Mouse (Mus musculus): ENCODE measurements around the gene Dgkk. TPM values are rescaled to one million over a fixed set of nuclear protein-coding genes. Genes with fewer than 3 reads are reported as not detected.
"Not testable (repeated sequence)": the region's sequence is repeated elsewhere in the genome, so short reads cannot be mapped to it uniquely, and the experiment has no call there.

Dgkk gene
- polyA plus RNA-seq (2016; fragmentation: Nextera tagmentation; extraction: Ambion mirVana), result 7.4 and 9.3 TPM in 2 replicates

DNA sequence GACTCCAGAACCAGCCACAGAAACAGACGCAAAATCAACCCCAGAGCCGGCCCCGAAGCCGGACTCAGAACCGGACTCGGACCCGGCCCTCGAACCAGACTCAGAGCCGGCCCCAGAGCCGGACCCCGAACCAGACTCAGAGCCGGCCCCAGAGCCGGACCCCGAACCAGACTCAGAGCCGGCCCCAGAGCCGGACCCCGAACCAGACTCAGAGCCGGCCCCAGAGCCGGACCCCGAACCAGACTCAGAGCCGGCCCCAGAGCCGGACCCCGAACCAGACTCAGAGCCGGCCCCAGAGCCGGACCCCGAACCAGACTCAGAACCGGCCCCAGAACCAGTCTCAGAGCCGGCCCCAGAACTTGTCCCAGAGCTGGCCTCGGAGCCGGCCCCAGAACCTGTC is at the start of gene Dgkk:
TSS of gene Dgkk (plus strand) at position 301 of the 400 bp plus-strand sequence.
- not testable (repeated sequence) for H3K9me3 ChIP-seq (replicated peaks); H3K27ac ChIP-seq (ENCODE audit: poor library complexity, severe bottlenecking); H3K4me1 ChIP-seq (replicated peaks); ATAC-seq (ENCODE audit: insufficient number of reproducible peaks, low FRiP score); H3K36me3 ChIP-seq; H3K27me3 ChIP-seq (replicated peaks)
- H3K9ac ChIP-seq, result peak within 1 kb of the TSS; percentile 35; the same call in 1 of the 2 replicates
- H3K4me2 ChIP-seq, result peak within 1 kb of the TSS; percentile 69
- H3K4me3 ChIP-seq, result peak within 1 kb of the TSS; percentile 45
- 28% methylated on average over 23 of the region's 30 CpGs for WGBS

DNA sequence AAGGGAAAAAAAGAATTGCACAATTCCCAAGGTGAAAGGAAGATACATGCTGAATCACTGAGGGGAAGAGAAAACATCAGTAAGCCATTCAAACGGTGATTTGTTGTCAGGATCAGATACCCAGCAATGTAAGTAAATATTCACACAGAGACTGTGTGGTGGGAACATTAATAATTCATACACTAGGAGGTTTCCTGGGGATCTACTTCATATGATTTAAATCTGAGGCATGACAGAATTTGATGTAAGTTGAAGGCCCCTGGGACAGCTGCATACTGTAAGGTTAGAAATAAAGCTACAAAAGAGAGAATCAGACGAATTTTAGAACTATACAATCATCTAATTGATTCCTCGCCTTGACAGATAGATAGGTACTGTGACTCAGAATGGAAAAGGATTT is 45.1 kb upstream of the Dgkk start:
- no peak overlapping the region for H3K27ac ChIP-seq (ENCODE audit: poor library complexity, severe bottlenecking)
- no peaks in the 10 kb centered on the region for H3K4me1 ChIP-seq (replicated peaks)
- no peaks in the 10 kb centered on the region for H3K9me3 ChIP-seq (replicated peaks)
- H3K36me3 ChIP-seq, result no peaks in the 10 kb centered on the region
- no peak overlapping the region for H3K9ac ChIP-seq
- H3K4me2 ChIP-seq, result no peak overlapping the region
- no peak overlapping the region for H3K4me3 ChIP-seq
- H3K27me3 ChIP-seq (replicated peaks), result no peaks in the 10 kb centered on the region
- no peak for ATAC-seq (ENCODE audit: insufficient number of reproducible peaks, low FRiP score)
- WGBS, result 58% methylated on average over 3 of the region's 3 CpGs

DNA sequence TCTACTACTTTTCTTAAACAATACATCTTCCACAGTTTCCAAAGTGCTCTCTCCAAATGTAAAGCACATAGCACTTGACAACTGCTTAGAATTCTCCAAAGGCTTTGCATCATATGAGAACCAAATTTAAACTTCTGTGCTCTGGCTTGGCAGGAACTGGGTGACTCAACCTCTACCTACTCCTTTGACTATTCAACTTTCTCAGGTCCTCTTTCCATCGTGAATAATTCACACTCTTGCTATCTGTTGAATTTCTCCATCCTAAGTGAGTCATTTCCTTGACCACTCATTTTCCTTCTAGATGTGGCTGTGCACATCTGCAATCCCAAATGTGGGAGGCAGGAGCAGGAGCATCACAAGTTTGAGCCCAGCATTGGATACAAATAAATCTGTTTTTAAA is 28.4 kb upstream of the Dgkk start:
- no peak for ATAC-seq (ENCODE audit: insufficient number of reproducible peaks, low FRiP score)
- H3K4me2 ChIP-seq, result no peak overlapping the region
- no peak overlapping the region for H3K4me3 ChIP-seq
- no peaks in the 10 kb centered on the region for H3K36me3 ChIP-seq
- WGBS, result 37% methylated on average over 1 of the region's 1 CpGs
- no peaks in the 10 kb centered on the region for H3K9me3 ChIP-seq (replicated peaks)
- H3K27ac ChIP-seq (ENCODE audit: poor library complexity, severe bottlenecking), result no peak overlapping the region
- H3K27me3 ChIP-seq (replicated peaks), result no peaks in the 10 kb centered on the region
- no peaks in the 10 kb centered on the region for H3K4me1 ChIP-seq (replicated peaks)
- no peak overlapping the region for H3K9ac ChIP-seq

DNA sequence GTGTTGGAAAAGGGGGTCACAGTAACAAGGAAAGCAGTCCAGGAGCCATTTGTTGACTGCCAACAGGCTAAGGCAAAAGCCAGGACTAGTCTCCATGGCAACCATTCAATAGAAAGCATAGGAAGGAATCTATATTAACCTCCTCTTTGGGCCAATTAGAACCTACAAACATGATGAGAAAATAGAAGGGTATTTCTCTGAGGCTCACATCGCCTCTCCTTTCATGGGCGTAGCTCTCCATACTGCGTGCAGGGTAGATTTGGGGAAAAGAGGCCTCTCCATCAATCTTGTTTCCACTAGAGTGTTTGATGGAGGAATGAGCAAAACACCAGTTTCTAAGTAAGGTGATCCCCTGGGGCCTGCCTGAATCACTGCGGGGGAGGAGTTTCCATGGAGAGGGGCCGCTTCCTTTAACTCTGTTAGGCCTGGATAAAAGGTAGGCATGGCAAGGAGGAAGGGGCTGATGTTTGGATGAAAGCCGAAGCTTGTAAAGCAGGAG is 27.5 kb upstream of the Dgkk start:
- H3K27me3 ChIP-seq (replicated peaks), result no peaks in the 10 kb centered on the region
- H3K27ac ChIP-seq (ENCODE audit: poor library complexity, severe bottlenecking), result no peak overlapping the region
- no peak overlapping the region for H3K4me2 ChIP-seq
- no peak overlapping the region for H3K9ac ChIP-seq
- 48% methylated on average over 6 of the region's 6 CpGs for WGBS
- H3K36me3 ChIP-seq, result no peaks in the 10 kb centered on the region
- no peak overlapping the region for H3K4me3 ChIP-seq
- ATAC-seq (ENCODE audit: insufficient number of reproducible peaks, low FRiP score), result no peak
- H3K4me1 ChIP-seq (replicated peaks), result no peaks in the 10 kb centered on the region
- no peaks in the 10 kb centered on the region for H3K9me3 ChIP-seq (replicated peaks)

DNA sequence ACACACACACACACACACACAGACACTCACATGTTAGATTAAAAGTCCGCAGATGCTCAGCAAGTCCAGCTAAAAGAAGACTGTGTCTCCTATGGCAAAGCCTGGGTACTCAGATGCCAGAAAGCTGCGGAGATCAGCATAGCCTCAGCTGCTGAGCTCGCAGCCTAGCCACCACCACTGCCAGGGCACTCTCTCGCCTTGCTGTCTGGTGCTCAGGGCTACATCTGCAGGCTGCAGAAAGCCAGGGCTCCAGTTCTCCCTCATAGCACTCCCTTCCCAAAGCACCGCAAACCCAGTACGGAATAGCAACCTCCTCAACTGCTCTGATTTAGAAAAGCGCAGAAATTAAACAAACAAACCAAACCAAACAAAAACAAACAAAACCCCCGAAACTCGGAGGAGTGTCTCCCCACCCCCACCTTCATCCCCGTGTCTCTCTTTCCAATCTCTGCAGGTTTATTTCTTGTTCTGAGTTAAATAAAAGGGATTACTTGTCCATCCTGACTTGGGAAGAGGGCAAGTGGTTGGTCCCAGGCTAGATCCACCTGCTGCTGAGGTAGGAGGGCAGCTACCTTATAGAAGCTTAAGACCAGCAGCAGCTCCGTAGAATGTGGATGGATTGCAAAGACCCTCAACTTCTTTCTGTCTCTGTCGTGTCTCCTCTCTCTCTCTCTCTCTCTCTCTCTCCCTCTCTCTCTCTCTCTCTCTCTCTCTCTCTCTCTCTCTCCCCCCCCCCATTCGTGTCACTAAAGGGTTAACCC is 1.4 kb upstream of the Dgkk start:
- no peak for ATAC-seq (ENCODE audit: insufficient number of reproducible peaks, low FRiP score)
- Histone ChIP-seq H3K36me3 (no peaks in the 10 kb centered on the region), H3K9me3 (replicated peaks) (no peaks in the 10 kb centered on the region; the same call in 1 of the 2 replicates), H3K4me2 (peak overlapping the region; percentile 69), H3K27ac (ENCODE audit: poor library complexity, severe bottlenecking) (no peak overlapping the region), H3K4me1 (replicated peaks) (peaks cover 4% of the 10 kb centered on the region; the same call in 1 of the 2 replicates), H3K27me3 (replicated peaks) (0 out of 2 replicates have a peak, but pooled peaks cover 3% of the 10 kb centered on the region), H3K4me3 (peak overlapping the region; percentile 45), H3K9ac (no peak overlapping the region)
- 19% methylated on average over 12 of the region's 13 CpGs for WGBS

DNA sequence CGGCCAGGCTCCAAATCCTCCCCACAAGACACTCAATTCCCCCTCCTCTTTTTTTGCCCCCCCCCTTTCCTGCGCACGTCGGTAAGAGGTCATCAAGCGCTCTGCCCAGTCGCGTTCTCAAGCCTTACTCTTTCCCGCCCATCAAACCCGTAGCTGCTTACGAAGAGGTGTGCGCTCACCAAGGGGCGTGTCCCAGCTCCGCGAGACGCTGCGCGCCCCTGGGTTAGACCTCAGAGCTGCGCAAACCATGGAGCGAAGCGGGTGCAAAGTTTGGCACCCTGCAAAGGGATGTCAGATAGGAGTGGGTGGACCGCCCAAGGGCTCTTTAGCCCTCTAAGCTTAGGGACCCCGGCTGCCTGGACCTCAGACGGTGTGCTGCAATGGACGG is 862 bp upstream of the Dgkk start:
- 13% methylated on average over 22 of the region's 24 CpGs for WGBS
- no peak overlapping the region for H3K27ac ChIP-seq (ENCODE audit: poor library complexity, severe bottlenecking)
- ATAC-seq (ENCODE audit: insufficient number of reproducible peaks, low FRiP score), result peak; percentile 69

DNA sequence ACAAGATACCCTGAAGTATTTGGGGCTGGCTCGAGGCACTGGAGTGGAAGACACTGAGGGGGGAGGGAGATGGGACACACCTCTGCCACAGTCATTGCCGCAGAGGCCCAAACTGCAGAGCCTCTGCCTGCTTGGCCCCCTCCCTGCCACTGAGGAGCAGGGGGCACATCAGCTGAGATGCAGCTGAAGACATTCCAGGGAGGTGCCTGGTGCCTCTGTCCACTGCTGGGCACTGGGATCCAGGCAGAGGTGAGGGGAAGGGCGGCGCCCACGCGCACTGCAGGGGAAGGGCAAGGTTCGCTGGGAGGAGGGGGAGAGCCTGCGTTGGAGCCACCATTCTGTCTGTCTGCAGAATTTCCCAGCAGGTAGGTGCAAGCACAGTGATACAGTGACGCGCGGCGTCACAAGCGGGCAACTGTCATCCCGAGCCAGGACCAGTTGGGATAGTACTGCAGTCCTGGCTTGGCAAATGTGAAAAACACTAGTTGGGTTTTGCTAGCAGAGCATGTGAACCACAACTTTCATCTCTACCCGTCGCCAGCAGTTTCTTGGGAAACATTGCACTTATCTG is 948 bp downstream of the Dgkk start:
- WGBS, result 13% methylated on average over 16 of the region's 16 CpGs
- H3K4me1 ChIP-seq (replicated peaks), result peaks cover 4% of the 10 kb centered on the region; the same call in 1 of the 2 replicates
- 0 out of 2 replicates have a peak, but pooled peaks have one; percentile 39 for ATAC-seq (ENCODE audit: insufficient number of reproducible peaks, low FRiP score)

More for the DNA sequence above, 862 bp upstream of the Dgkk start:
- Histone ChIP-seq H3K4me1 (replicated peaks) (peaks cover 4% of the 10 kb centered on the region; the same call in 1 of the 2 replicates), H3K4me3 (peak overlapping the region; percentile 45), H3K9me3 (replicated peaks) (no peaks in the 10 kb centered on the region; the same call in 1 of the 2 replicates), H3K4me2 (peak overlapping the region; percentile 69), H3K9ac (no peak overlapping the region), H3K27me3 (replicated peaks) (0 out of 2 replicates have a peak, but pooled peaks cover 3% of the 10 kb centered on the region), H3K36me3 (no peaks in the 10 kb centered on the region)

DNA sequence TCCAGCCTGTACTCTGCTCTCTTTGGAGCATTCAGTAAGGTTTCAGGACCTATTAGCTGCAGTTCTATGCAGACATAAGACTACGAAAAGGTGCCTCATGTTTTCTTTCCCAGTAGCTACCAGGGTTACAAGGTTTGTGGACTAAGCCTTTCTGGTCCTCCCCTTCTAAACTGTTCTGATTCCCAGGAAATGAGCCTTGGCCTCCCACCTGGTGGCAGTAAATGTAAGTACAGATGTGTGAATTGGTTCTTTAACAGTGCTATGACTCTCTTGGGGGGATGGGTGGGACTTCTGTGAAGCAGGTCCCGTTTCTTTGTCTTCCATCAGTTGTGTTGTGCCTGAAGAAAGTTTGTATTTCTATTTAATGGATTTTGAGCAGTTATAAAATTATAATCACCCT is 53.4 kb downstream of the Dgkk start:
- Histone ChIP-seq H3K9me3 (replicated peaks) (no peaks in the 10 kb centered on the region), H3K4me1 (replicated peaks) (no peaks in the 10 kb centered on the region)
- WGBS, result 38% methylated on average over 2 of the region's 2 CpGs

More for the DNA sequence above, 948 bp downstream of the Dgkk start:
- H3K9me3 ChIP-seq (replicated peaks), result no peaks in the 10 kb centered on the region; the same call in 1 of the 2 replicates
- peak overlapping the region; percentile 41 for H3K4me3 ChIP-seq
- peak overlapping the region; percentile 67 for H3K4me2 ChIP-seq
- H3K27ac ChIP-seq (ENCODE audit: poor library complexity, severe bottlenecking), result no peak overlapping the region
- 0 out of 2 replicates have a peak, but pooled peaks cover 3% of the 10 kb centered on the region for H3K27me3 ChIP-seq (replicated peaks)
- 0 out of 2 replicates have a peak overlapping the region, but pooled peaks have one; percentile 35 for H3K9ac ChIP-seq
- H3K36me3 ChIP-seq, result no peaks in the 10 kb centered on the region

DNA sequence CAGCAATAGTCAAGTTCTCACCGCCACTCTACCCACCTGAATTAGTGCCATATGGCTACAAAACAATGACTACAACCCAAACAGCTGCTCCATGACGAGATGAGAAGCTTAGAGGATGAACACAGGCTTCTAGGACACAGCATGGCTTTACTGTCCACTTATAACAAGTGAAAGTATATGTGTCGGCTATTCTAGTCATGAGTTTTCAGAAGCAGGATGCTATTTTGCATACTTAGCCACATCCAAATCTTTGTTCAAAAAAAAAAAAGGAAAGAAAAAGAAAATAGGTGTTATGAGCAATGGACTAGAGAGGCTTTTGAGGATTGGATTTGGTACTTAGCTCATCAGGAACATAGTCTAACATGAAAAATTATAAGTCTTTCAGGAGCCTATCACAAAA is 74.4 kb downstream of the Dgkk start:
- H3K36me3 ChIP-seq, result no peaks in the 10 kb centered on the region
- H3K27me3 ChIP-seq (replicated peaks), result no peaks in the 10 kb centered on the region
- H3K27ac ChIP-seq (ENCODE audit: poor library complexity, severe bottlenecking), result no peak overlapping the region
- no peaks in the 10 kb centered on the region for H3K9me3 ChIP-seq (replicated peaks)
- no peak overlapping the region for H3K4me3 ChIP-seq
- no peak overlapping the region for H3K9ac ChIP-seq
- no peaks in the 10 kb centered on the region for H3K4me1 ChIP-seq (replicated peaks)
- no peak for ATAC-seq (ENCODE audit: insufficient number of reproducible peaks, low FRiP score)
- H3K4me2 ChIP-seq, result no peak overlapping the region
- WGBS, result 62% methylated on average over 3 of the region's 3 CpGs

More for the DNA sequence above, 53.4 kb downstream of the Dgkk start:
- Histone ChIP-seq H3K36me3 (no peaks in the 10 kb centered on the region), H3K27ac (ENCODE audit: poor library complexity, severe bottlenecking) (no peak overlapping the region), H3K27me3 (replicated peaks) (no peaks in the 10 kb centered on the region), H3K4me3 (no peak overlapping the region), H3K4me2 (no peak overlapping the region), H3K9ac (no peak overlapping the region)
- ATAC-seq (ENCODE audit: insufficient number of reproducible peaks, low FRiP score), result no peak

DNA sequence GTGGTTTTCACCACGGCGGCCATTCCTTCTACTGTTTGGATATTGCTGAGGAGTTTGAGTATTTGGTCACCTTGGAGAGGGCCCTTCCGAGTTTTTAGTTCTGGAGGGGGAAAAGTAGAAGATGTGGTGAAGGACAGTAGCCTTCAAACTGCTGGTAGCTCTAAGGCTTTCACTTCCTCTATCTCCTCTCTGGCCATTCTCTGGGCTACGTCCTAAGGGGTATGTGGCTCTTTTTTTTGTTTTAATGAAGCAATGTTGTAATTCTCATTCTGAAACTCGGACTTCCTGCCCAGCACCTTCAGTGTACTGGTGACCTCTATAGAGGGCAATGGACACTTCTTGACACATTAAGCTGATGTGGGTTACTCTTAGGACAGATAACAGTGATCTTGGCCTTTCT is 75.0 kb downstream of the Dgkk start:
- no peak for ATAC-seq (ENCODE audit: insufficient number of reproducible peaks, low FRiP score)
- Histone ChIP-seq H3K9me3 (replicated peaks) (no peaks in the 10 kb centered on the region), H3K4me1 (replicated peaks) (no peaks in the 10 kb centered on the region), H3K36me3 (no peaks in the 10 kb centered on the region), H3K9ac (no peak overlapping the region), H3K4me3 (no peak overlapping the region), H3K27ac (ENCODE audit: poor library complexity, severe bottlenecking) (no peak overlapping the region), H3K4me2 (no peak overlapping the region), H3K27me3 (replicated peaks) (no peaks in the 10 kb centered on the region)
- WGBS, result 78% methylated on average over 5 of the region's 5 CpGs

DNA sequence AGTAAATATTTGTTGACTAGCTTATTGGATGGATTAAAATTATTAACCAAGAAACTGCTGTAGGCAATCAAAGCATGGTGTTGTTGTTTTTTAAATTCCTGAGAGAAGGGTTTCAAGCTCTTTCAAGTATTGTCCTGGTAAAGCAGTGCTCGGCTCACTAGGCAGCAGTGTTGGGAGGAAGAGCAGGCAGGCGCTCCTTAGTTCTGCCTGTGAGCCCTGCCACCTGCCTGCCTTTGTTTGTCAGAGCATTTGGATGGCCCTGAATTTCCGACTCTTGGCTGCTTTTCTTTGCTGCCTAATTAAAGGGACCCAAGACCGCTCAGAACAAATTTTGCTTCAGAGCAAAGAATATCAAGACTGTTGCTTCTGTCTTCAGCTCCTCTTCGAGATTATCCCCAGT is 114.8 kb downstream of the Dgkk start:
- Histone ChIP-seq H3K4me2 (peak overlapping the region; percentile 26; the same call in 1 of the 2 replicates), H3K9me3 (replicated peaks) (no peaks in the 10 kb centered on the region), H3K4me3 (no peak overlapping the region), H3K36me3 (no peaks in the 10 kb centered on the region), H3K27ac (ENCODE audit: poor library complexity, severe bottlenecking) (peak overlapping the region; percentile 60; the same call in 1 of the 2 replicates), H3K4me1 (replicated peaks) (no peaks in the 10 kb centered on the region), H3K27me3 (replicated peaks) (no peaks in the 10 kb centered on the region), H3K9ac (no peak overlapping the region)
- 29% methylated on average over 5 of the region's 5 CpGs for WGBS
- no peak for ATAC-seq (ENCODE audit: insufficient number of reproducible peaks, low FRiP score)
